ENCODE assay signal across 22 mouse cellular contexts in the genomic region with DNA sequence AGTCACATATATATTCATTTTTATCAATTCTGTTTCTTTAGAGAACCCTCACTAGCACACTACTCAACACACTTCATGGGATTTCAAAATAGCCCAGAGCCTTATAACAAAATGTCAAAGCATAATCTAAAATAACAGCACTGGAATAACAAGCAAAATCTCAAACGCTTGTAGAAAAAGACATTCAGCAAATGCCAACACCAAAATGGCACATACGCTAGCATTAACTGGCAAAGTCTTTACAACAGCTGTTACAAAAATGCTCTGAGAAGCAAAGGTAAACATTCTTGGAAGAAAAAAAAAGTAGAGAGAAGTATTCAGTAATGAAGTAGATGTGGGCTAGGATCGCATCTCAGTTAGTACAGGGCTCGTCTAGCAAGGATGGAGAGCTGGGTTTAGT. TPM values are rescaled to one million over a fixed set of nuclear protein-coding genes. Genes with fewer than 3 reads are reported as not detected.
DNase-seq lines count a peak whose midpoint lies in the region; ATAC-seq and TF ChIP-seq lines count a peak whose summit lies in the region.
"Had no signal": no experiment of that assay in that cellular context is flagged by ENCODE, and none has a peak within 500 bp of the region (broad histone marks: within the 10 kb centered on the region; RNA-seq: fewer than 3 reads in every experiment).

No protein-coding gene starts in this region.

- no peak for ATAC-seq in forebrain, postnatal 0 days
- ATAC-seq: activated CD4-positive, CD25-positive, alpha-beta regulatory T cell, adult 4 months; CD4-positive, CD25-positive, alpha-beta regulatory T cell, adult 4 months; Patski had no signal

- TF ChIP-seq CTCF in forebrain, postnatal 0 days (IDR thresholded peaks at IDR 0.05; ENCODE audit: low read depth), result no peak

- DNase-seq in forebrain, postnatal 0 days, result peak; percentile 26
- no peak for DNase-seq in forebrain, embryonic 10.5 days (ENCODE audit: extremely low spot score, low spot score)
- peak; percentile 57 for DNase-seq in brain, adult 2 months (ENCODE audit: low read depth, low spot score)
- peak; percentile 50 for DNase-seq in telencephalon, adult 2 months (ENCODE audit: low read depth, low spot score)
- DNase-seq in heart, adult 8-10 months (ENCODE audit: low spot score), result no peak
- no peak for DNase-seq in neural tube, embryonic 10.5 days (ENCODE audit: extremely low spot score, low spot score)
- DNase-seq: adrenal gland, adult 2 months; adrenal gland, adult 8-10 months; adrenal gland, postnatal 10 days; adrenal gland, postnatal 14 days; adrenal gland, postnatal 25 days; adrenal gland, postnatal 36 days; B cell, adult 2 months; cerebellum, adult 11 months; cerebellum, adult 11-12 months; cerebellum, adult 18-20 months; cerebellum, adult 2 months had no signal

- H3K4me3 ChIP-seq in forebrain, postnatal 0 days (ENCODE audit: low read depth, low read length), result no peak overlapping the region
- no peak overlapping the region for H3K4me3 ChIP-seq in forebrain, embryonic 10.5 days

- H3K9me3 ChIP-seq in forebrain, postnatal 0 days (ENCODE audit: low read length), result no peaks in the 10 kb centered on the region
- H3K9me3 ChIP-seq in forebrain, embryonic 10.5 days, result no peaks in the 10 kb centered on the region
- H3K9me3 ChIP-seq: G1E had no signal

- H3K4me1 ChIP-seq in forebrain, postnatal 0 days (ENCODE audit: insufficient read depth), result no peaks in the 10 kb centered on the region
- no peaks in the 10 kb centered on the region for H3K4me1 ChIP-seq in forebrain, embryonic 10.5 days

- no peak overlapping the region for H3K27ac ChIP-seq in forebrain, postnatal 0 days (ENCODE audit: low read depth, low read length)
- H3K27ac ChIP-seq in forebrain, embryonic 10.5 days, result no peak overlapping the region

- no peak overlapping the region for H3K4me2 ChIP-seq in forebrain, postnatal 0 days (ENCODE audit: low read depth)

- no peaks in the 10 kb centered on the region for H3K27me3 ChIP-seq in forebrain, postnatal 0 days (ENCODE audit: insufficient read depth, low read length)
- H3K27me3 ChIP-seq in forebrain, embryonic 10.5 days (ENCODE audit: poor library complexity, severe bottlenecking), result no peaks in the 10 kb centered on the region
- H3K27me3 ChIP-seq: CH12.LX had no signal

- WGBS in forebrain, postnatal 0 days, result 63% methylated on average over 4 of the region's 4 CpGs
- 91% methylated on average over 4 of the region's 4 CpGs for WGBS in forebrain, embryonic 10.5 days

- no peaks in the 10 kb centered on the region for H3K36me3 ChIP-seq in forebrain, postnatal 0 days (ENCODE audit: insufficient read depth)
- no peaks in the 10 kb centered on the region for H3K36me3 ChIP-seq in forebrain, embryonic 10.5 days (replicated peaks)
- H3K36me3 ChIP-seq: G1E had no signal

- no peak overlapping the region for H3K9ac ChIP-seq in forebrain, postnatal 0 days

RNA-seq across cellular contexts. Expression of gene Gnb4, which starts 30.5 kb away (rescaled TPM):
- total RNA-seq in forebrain, postnatal 0 days (2014; rRNA removed), result 125 and 135 TPM in 2 replicates
- polyA plus RNA-seq in forebrain, postnatal 0 days (2015; fragmentation: Nextera tagmentation; extraction: Ambion mirVana), result 131 and 136 TPM in 2 replicates
- 36.7 and 38.4 TPM in 2 replicates for polyA plus RNA-seq in forebrain, embryonic 10.5 days (2016; fragmentation: Nextera tagmentation; extraction: Ambion mirVana)
- total RNA-seq in heart, adult 8-10 months (2022), result 10 to 100 TPM in 2 of 4 experiments, 1 to 10 TPM in 2; 6.9 to 14.1 (median 10.9) TPM

RNA-seq across cellular contexts. Expression of gene Actl6a, which starts 59.2 kb away (rescaled TPM):
- 34.5 and 43.6 TPM in 2 replicates for total RNA-seq in forebrain, postnatal 0 days (2014; rRNA removed)
- 39.6 and 44.3 TPM in 2 replicates for polyA plus RNA-seq in forebrain, postnatal 0 days (2015; fragmentation: Nextera tagmentation; extraction: Ambion mirVana)
- polyA plus RNA-seq in forebrain, embryonic 10.5 days (2016; fragmentation: Nextera tagmentation; extraction: Ambion mirVana), result 286 and 289 TPM in 2 replicates
- 10 to 100 TPM; 17.3 to 26.9 (median 20.3) TPM for total RNA-seq in heart, adult 8-10 months (2022)

Comparison
In these comparisons a context has a peak if more than half of its experiments do, and no peak if none do; other contexts are left out.
1. DNase-seq: peak in forebrain, postnatal 0 days (single experiment), brain, adult 2 months (single experiment) and telencephalon, adult 2 months (single experiment); none in forebrain, embryonic 10.5 days (single experiment), heart, adult 8-10 months (single experiment) and neural tube, embryonic 10.5 days (single experiment).